Mouse (Mus musculus): ENCODE data around the gene Terf2. TPM values are rescaled to one million over a fixed set of nuclear protein-coding genes. Genes with fewer than 3 reads are reported as not detected.
"Not testable (repeated sequence)": the region's sequence is repeated elsewhere in the genome, so short reads cannot be mapped to it uniquely, and the experiment has no call there.

The Terf2 gene
- total and polyA plus RNA-seq, 2 experiments from 2014 or later: 24.2 to 31.2 TPM

GRCm38 (mm10) chr8:107045478-107045877, 50.9 kb downstream of the Terf2 start:
- peaks cover 76% of the 10 kb centered on the region for H3K36me3 ChIP-seq (ENCODE audit: insufficient read depth)
- no peaks in the 10 kb centered on the region for H3K4me1 ChIP-seq (ENCODE audit: insufficient read depth)
- H3K4me2 ChIP-seq (ENCODE audit: low read depth): no peak overlapping the region
- no peaks in the 10 kb centered on the region for H3K9me3 ChIP-seq (ENCODE audit: low read length)
- no peak overlapping the region for H3K9ac ChIP-seq
- WGBS: 94% methylated on average over 6 of the region's 6 CpGs
- TF ChIP-seq CTCF (IDR thresholded peaks at IDR 0.05; ENCODE audit: low read depth): no peak
- no peaks in the 10 kb centered on the region for H3K27me3 ChIP-seq (ENCODE audit: insufficient read depth, low read length)
- H3K4me3 ChIP-seq (ENCODE audit: low read depth, low read length): no peak overlapping the region
- no peak overlapping the region for H3K27ac ChIP-seq (ENCODE audit: low read depth, low read length)
- no peak for DNase-seq
- ATAC-seq: no peak

- WGBS: 83% methylated on average over 7 of the region's 7 CpGs
- no peaks in the 10 kb centered on the region for H3K4me1 ChIP-seq (ENCODE audit: insufficient read depth)
These were observed 55.7 kb downstream of the Terf2 start for GRCm38 (mm10) chr8:107040632-107041031.

GRCm38 (mm10) chr8:107036626-107037025, 59.7 kb downstream of the Terf2 start:
- Histone ChIP-seq H3K27me3 (ENCODE audit: insufficient read depth, low read length) (no peaks in the 10 kb centered on the region), H3K9ac (no peak overlapping the region), H3K4me2 (ENCODE audit: low read depth) (no peak overlapping the region), H3K36me3 (ENCODE audit: insufficient read depth) (peaks cover 45% of the 10 kb centered on the region), H3K4me3 (ENCODE audit: low read depth, low read length) (no peak overlapping the region), H3K4me1 (ENCODE audit: insufficient read depth) (peaks cover 12% of the 10 kb centered on the region), H3K9me3 (ENCODE audit: low read length) (no peaks in the 10 kb centered on the region), H3K27ac (ENCODE audit: low read depth, low read length) (no peak overlapping the region)
- no peak for ATAC-seq
- 82% methylated on average over 8 of the region's 8 CpGs for WGBS
- no peak for DNase-seq
- no peak for TF ChIP-seq CTCF (IDR thresholded peaks at IDR 0.05; ENCODE audit: low read depth)

More at GRCm38 (mm10) chr8:107040632-107041031, 55.7 kb downstream of the Terf2 start:
- H3K27me3 ChIP-seq (ENCODE audit: insufficient read depth, low read length): no peaks in the 10 kb centered on the region
- TF ChIP-seq CTCF (IDR thresholded peaks at IDR 0.05; ENCODE audit: low read depth): no peak
- DNase-seq (no peak), ATAC-seq (no peak)
- no peaks in the 10 kb centered on the region for H3K9me3 ChIP-seq (ENCODE audit: low read length)
- no peak overlapping the region for H3K4me2 ChIP-seq (ENCODE audit: low read depth)
- H3K27ac ChIP-seq (ENCODE audit: low read depth, low read length): no peak overlapping the region
- peaks cover 85% of the 10 kb centered on the region for H3K36me3 ChIP-seq (ENCODE audit: insufficient read depth)
- H3K4me3 ChIP-seq (ENCODE audit: low read depth, low read length): no peak overlapping the region
- H3K9ac ChIP-seq: no peak overlapping the region

- ATAC-seq (no peak), DNase-seq (no peak)
- no peak overlapping the region for H3K27ac ChIP-seq (ENCODE audit: low read depth, low read length)
- H3K27me3 ChIP-seq (ENCODE audit: insufficient read depth, low read length): no peaks in the 10 kb centered on the region
- H3K4me2 ChIP-seq (ENCODE audit: low read depth): no peak overlapping the region
- H3K9me3 ChIP-seq (ENCODE audit: low read length): no peaks in the 10 kb centered on the region
- WGBS: 76% methylated on average over 3 of the region's 3 CpGs
- no peak for TF ChIP-seq CTCF (IDR thresholded peaks at IDR 0.05; ENCODE audit: low read depth)
- H3K4me3 ChIP-seq (ENCODE audit: low read depth, low read length): no peak overlapping the region
- peaks cover 35% of the 10 kb centered on the region for H3K36me3 ChIP-seq (ENCODE audit: insufficient read depth)
- H3K4me1 ChIP-seq (ENCODE audit: insufficient read depth): peaks cover 12% of the 10 kb centered on the region
- H3K9ac ChIP-seq: no peak overlapping the region
These were observed 60.7 kb downstream of the Terf2 start for GRCm38 (mm10) chr8:107035641-107036040.

GRCm38 (mm10) chr8:107033609-107034008, 62.7 kb downstream of the Terf2 start:
- not testable (repeated sequence) for H3K4me3 ChIP-seq (ENCODE audit: low read depth, low read length); H3K4me2 ChIP-seq (ENCODE audit: low read depth); H3K9ac ChIP-seq; H3K27ac ChIP-seq (ENCODE audit: low read depth, low read length); H3K9me3 ChIP-seq (ENCODE audit: low read length); H3K27me3 ChIP-seq (ENCODE audit: insufficient read depth, low read length); DNase-seq; ATAC-seq
- Histone ChIP-seq H3K4me1 (ENCODE audit: insufficient read depth) (peaks cover 12% of the 10 kb centered on the region), H3K36me3 (ENCODE audit: insufficient read depth) (peaks cover 16% of the 10 kb centered on the region)
- 87% methylated on average over 2 of the region's 2 CpGs for WGBS

- H3K4me1 ChIP-seq (ENCODE audit: insufficient read depth): peaks cover 12% of the 10 kb centered on the region
- no peak for DNase-seq
- TF ChIP-seq CTCF (IDR thresholded peaks at IDR 0.05; ENCODE audit: low read depth): no peak
- peak overlapping the region; percentile 74 for H3K4me2 ChIP-seq (ENCODE audit: low read depth)
- H3K27me3 ChIP-seq (ENCODE audit: insufficient read depth, low read length): no peaks in the 10 kb centered on the region
- H3K9ac ChIP-seq: peak overlapping the region; percentile 97
- peaks cover 8% of the 10 kb centered on the region; the same call in 1 of the 2 replicates for H3K36me3 ChIP-seq (ENCODE audit: insufficient read depth)
- 1% methylated on average over 38 of the region's 40 CpGs for WGBS
- no peaks in the 10 kb centered on the region for H3K9me3 ChIP-seq (ENCODE audit: low read length)
- H3K4me3 ChIP-seq (ENCODE audit: low read depth, low read length): peak overlapping the region; percentile 98
- H3K27ac ChIP-seq (ENCODE audit: low read depth, low read length): peak overlapping the region; percentile 83
- peak; percentile 50 for ATAC-seq
These were observed 64.7 kb downstream of the Terf2 start for GRCm38 (mm10) chr8:107031577-107032090.

GRCm38 (mm10) chr8:107030650-107031576, 65.4 kb downstream of the Terf2 start, which contains the start of gene Vps4a:
Vps4a (plus strand) TSS chr8:107031222.
- ATAC-seq (peak; percentile 98), DNase-seq (peak; percentile 96)
- no peaks in the 10 kb centered on the region for H3K27me3 ChIP-seq (ENCODE audit: insufficient read depth, low read length)
- peak within 1 kb of the TSS; percentile 74 for H3K4me2 ChIP-seq (ENCODE audit: low read depth)
- WGBS: 5% methylated on average over 58 of the region's 66 CpGs
- H3K4me1 ChIP-seq (ENCODE audit: insufficient read depth): peaks cover 12% of the 10 kb centered on the region
- peak within 1 kb of the TSS; percentile 83 for H3K27ac ChIP-seq (ENCODE audit: low read depth, low read length)
- no peaks in the 10 kb centered on the region for H3K9me3 ChIP-seq (ENCODE audit: low read length)
- peak; percentile 90 for TF ChIP-seq CTCF (IDR thresholded peaks at IDR 0.05; ENCODE audit: low read depth)
- H3K36me3 ChIP-seq (ENCODE audit: insufficient read depth): peaks cover under 1% of the 10 kb centered on the region; the same call in 1 of the 2 replicates
- H3K4me3 ChIP-seq (ENCODE audit: low read depth, low read length): peak within 1 kb of the TSS; percentile 98
- peak within 1 kb of the TSS; percentile 97 for H3K9ac ChIP-seq
